Mouse (Mus musculus) forebrain, embryonic 11.5 days (tissue): ENCODE results near the gene Cdc42. TPM values are rescaled to one million over a fixed set of nuclear protein-coding genes. Genes with fewer than 3 reads are reported as not detected.

Experiments used
- ATAC-seq: fragments of 200-750 bp; cut with Nextera tagmentation; replicated peaks from 2 replicates; pipeline ENCODE4 v1.8.0; 2017; ENCODE audit warnings: moderate TSS enrichment; ENCODE audit not compliant: low FRiP score
- DNase-seq: peaks from one replicate; pipeline ENCODE4 v3.0.0-alpha.2; 2017; ENCODE audit warnings: low spot score
- H3K27ac ChIP-seq: fragments of 300-500 bp; sonication (generic); 2 replicates; pipeline ENCODE4 v1.5.1; 2014; ENCODE audit warnings: low read depth, low read length
- H3K27me3 ChIP-seq: fragments of 300-500 bp; sonication (generic); 2 replicates; pipeline ENCODE4 v1.6.1; 2014; ENCODE audit warnings: mild to moderate bottlenecking, low read length, mixed read lengths; ENCODE audit not compliant: control insufficient read depth, insufficient read depth
- H3K36me3 ChIP-seq: fragments of 300-500 bp; sonication (generic); 2 replicates; pipeline ENCODE4 v1.6.1; 2014; ENCODE audit warnings: mild to moderate bottlenecking, low read length, moderate library complexity, mixed read lengths; ENCODE audit not compliant: control insufficient read depth, insufficient read depth
- H3K4me1 ChIP-seq: fragments of 300-500 bp; sonication (generic); replicated peaks from 2 replicates; pipeline ENCODE4 v1.6.1; 2014; ENCODE audit warnings: low read length, mixed read lengths; ENCODE audit not compliant: control insufficient read depth, insufficient read depth
- H3K4me2 ChIP-seq: fragments of 300-500 bp; sonication (generic); 2 replicates; pipeline ENCODE4 v1.6.1; 2014; ENCODE audit warnings: low read depth, mild to moderate bottlenecking, low read length, moderate library complexity, mixed read lengths; ENCODE audit not compliant: severe bottlenecking
- H3K4me3 ChIP-seq: fragments of 300-500 bp; sonication (generic); 2 replicates; pipeline ENCODE4 v1.5.1; 2014; ENCODE audit warnings: low read depth, low read length
- H3K9ac ChIP-seq: fragments of 300-500 bp; sonication (generic); 2 replicates; pipeline ENCODE4 v1.6.1; 2014; ENCODE audit warnings: low read length
- H3K9me3 ChIP-seq: fragments of 300-500 bp; sonication (generic); 2 replicates; pipeline ENCODE4 v1.6.1; 2016; ENCODE audit warnings: low read length, mixed read lengths; ENCODE audit not compliant: control insufficient read depth
- WGBS: fragments of 180-500 bp; shearing (Covaris S2); extraction: QIAGEN DNeasy Blood & Tissue Kit; methylation state at CpG from one replicate; pipeline ENCODE4 v1.1.7; 2014; 5-methylcytosine and 5-hydroxymethylcytosine counted together
- polyA plus RNA-seq: library from polyadenylated mRNA; unstranded; fragments of >200 nt; fragmentation: Nextera tagmentation; extraction: Ambion mirVana; gene quantifications from 2 replicates; pipeline ENCODE4 v1.2.1, GENCODE M21; 2014

The Cdc42 gene
- polyA plus RNA-seq, 1 experiment from 2014 or later = 623 TPM

- Histone ChIP-seq H3K27me3 (peaks cover 4% of the 10 kb centered on the region; the same call in 1 of the 2 replicates), H3K27ac (no peak overlapping the region), H3K9me3 (no peaks in the 10 kb centered on the region), H3K4me2 (no peak overlapping the region), H3K4me1 (peaks cover 5% of the 10 kb centered on the region; the same call in 1 of the 2 replicates), H3K9ac (no peak overlapping the region), H3K4me3 (no peak overlapping the region), H3K36me3 (no peaks in the 10 kb centered on the region)
- ATAC-seq (no peak), DNase-seq (peak; percentile 82)
- WGBS = 7% methylated on average over 4 of the region's 4 CpGs
These were observed 69.7 kb downstream of the Cdc42 start for GRCm38 (mm10) chr4:137287818-137288217.

- H3K9me3 ChIP-seq = no peaks in the 10 kb centered on the region
- ATAC-seq = no peak
- peaks cover 5% of the 10 kb centered on the region; the same call in 1 of the 2 replicates for H3K4me1 ChIP-seq
- H3K27me3 ChIP-seq = peaks cover 9% of the 10 kb centered on the region; the same call in 1 of the 2 replicates
- H3K27ac ChIP-seq = no peak overlapping the region
- DNase-seq = no peak
- 83% methylated on average over 13 of the region's 13 CpGs for WGBS
- H3K36me3 ChIP-seq = no peaks in the 10 kb centered on the region
- H3K4me2 ChIP-seq = no peak overlapping the region
- no peak overlapping the region for H3K9ac ChIP-seq
- H3K4me3 ChIP-seq = no peak overlapping the region
These were observed 70.3 kb downstream of the Cdc42 start for GRCm38 (mm10) chr4:137287206-137287605.

- Histone ChIP-seq H3K36me3 (no peaks in the 10 kb centered on the region), H3K9ac (no peak overlapping the region), H3K4me1 (peaks cover 5% of the 10 kb centered on the region; the same call in 1 of the 2 replicates), H3K27ac (no peak overlapping the region), H3K9me3 (no peaks in the 10 kb centered on the region), H3K4me3 (no peak overlapping the region), H3K4me2 (no peak overlapping the region), H3K27me3 (peaks cover 10% of the 10 kb centered on the region; the same call in 1 of the 2 replicates)
- DNase-seq = no peak
- no peak for ATAC-seq
- 53% methylated on average over 8 of the region's 8 CpGs for WGBS
These were observed 70.9 kb downstream of the Cdc42 start for GRCm38 (mm10) chr4:137286662-137286953.

GRCm38 (mm10) chr4:137285876-137286661 lies 71.5 kb downstream of the Cdc42 start:
- no peak overlapping the region for H3K27ac ChIP-seq
- peaks cover 10% of the 10 kb centered on the region; the same call in 1 of the 2 replicates for H3K27me3 ChIP-seq
- peaks cover 5% of the 10 kb centered on the region; the same call in 1 of the 2 replicates for H3K4me1 ChIP-seq
- no peaks in the 10 kb centered on the region for H3K9me3 ChIP-seq
- no peaks in the 10 kb centered on the region for H3K36me3 ChIP-seq
- H3K9ac ChIP-seq = no peak overlapping the region
- no peak overlapping the region for H3K4me3 ChIP-seq
- no peak for DNase-seq
- no peak overlapping the region for H3K4me2 ChIP-seq
- 76% methylated on average over 15 of the region's 15 CpGs for WGBS
- no peak for ATAC-seq

DNA sequence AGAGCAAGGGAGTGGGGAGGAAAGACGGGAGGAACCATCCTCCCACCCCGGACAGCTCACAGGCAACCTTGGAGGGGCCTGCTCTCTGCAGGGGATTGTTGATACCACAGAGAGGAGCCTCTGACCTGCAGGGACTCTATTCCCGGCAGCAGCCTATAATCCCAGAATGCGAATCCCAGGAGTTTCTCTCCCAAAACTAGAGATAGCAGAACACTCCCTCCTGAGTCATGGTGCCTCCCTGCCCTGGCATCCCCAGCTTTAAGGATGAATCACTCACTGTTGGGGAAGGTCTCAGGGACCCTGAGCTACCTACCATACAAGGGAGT lies 74.2 kb downstream of the Cdc42 start:
- no peak for DNase-seq
- Histone ChIP-seq H3K4me3 (no peak overlapping the region), H3K36me3 (no peaks in the 10 kb centered on the region), H3K9me3 (no peaks in the 10 kb centered on the region), H3K27ac (no peak overlapping the region), H3K4me1 (peaks cover 13% of the 10 kb centered on the region; the same call in 1 of the 2 replicates), H3K27me3 (peaks cover 26% of the 10 kb centered on the region), H3K9ac (no peak overlapping the region; the same call in 1 of the 2 replicates), H3K4me2 (no peak overlapping the region)
- no peak for ATAC-seq
- WGBS = 9% methylated on average over 4 of the region's 4 CpGs

GRCm38 (mm10) chr4:137282584-137283406 lies 74.7 kb downstream of the Cdc42 start:
- Histone ChIP-seq H3K4me3 (no peak overlapping the region), H3K9me3 (no peaks in the 10 kb centered on the region), H3K9ac (peak overlapping the region; percentile 6; the same call in 1 of the 2 replicates), H3K36me3 (no peaks in the 10 kb centered on the region), H3K4me1 (peaks cover 14% of the 10 kb centered on the region; the same call in 1 of the 2 replicates), H3K27me3 (peaks cover 31% of the 10 kb centered on the region), H3K27ac (no peak overlapping the region), H3K4me2 (no peak overlapping the region)
- WGBS = 11% methylated on average over 17 of the region's 17 CpGs
- no peak for DNase-seq
- no peak for ATAC-seq

DNA sequence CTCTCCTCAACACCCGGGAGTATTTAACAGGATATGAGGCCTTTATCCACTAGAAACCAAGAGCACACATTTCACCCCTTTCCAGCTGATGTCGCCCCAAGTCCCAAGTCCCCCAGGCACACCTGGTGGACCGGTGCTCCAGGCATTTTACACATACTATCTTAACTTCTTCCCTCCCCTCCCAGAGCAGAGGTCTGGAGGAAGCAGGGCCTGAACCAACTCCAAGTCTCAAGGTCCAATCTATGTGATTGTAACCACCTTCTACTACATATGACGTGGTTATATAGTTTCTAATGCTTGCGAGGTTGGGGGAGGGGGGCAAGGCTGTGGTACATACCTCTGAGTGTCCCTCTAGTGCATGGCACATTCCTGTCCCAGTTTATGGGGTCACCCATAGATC lies 75.4 kb downstream of the Cdc42 start:
- Histone ChIP-seq H3K4me1 (peaks cover 19% of the 10 kb centered on the region; the same call in 1 of the 2 replicates), H3K9me3 (no peaks in the 10 kb centered on the region), H3K9ac (no peak overlapping the region), H3K36me3 (no peaks in the 10 kb centered on the region), H3K4me3 (no peak overlapping the region), H3K27ac (no peak overlapping the region), H3K4me2 (no peak overlapping the region), H3K27me3 (peaks cover 37% of the 10 kb centered on the region)
- ATAC-seq = no peak
- no peak for DNase-seq
- WGBS = 79% methylated on average over 5 of the region's 5 CpGs

DNA sequence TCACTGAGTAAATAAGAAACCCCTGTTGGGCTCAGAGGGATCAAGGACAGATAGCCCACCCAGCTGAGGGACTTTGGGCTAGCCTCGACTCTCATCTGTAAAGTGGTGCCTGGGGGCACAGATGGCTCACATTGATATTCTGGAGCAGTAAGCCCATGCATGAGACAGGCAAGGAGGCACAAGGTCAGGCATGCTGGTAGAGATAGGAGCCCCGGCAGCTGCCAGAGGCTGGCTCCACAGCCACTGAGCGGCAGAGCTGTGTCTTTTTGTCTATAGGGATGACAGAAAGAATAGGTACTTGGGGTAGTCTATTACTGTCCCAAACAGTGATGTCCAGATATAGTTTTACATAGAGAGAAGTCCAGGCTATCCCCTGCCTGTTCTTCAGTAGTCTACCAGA lies 76.2 kb downstream of the Cdc42 start:
- ATAC-seq = no peak
- Histone ChIP-seq H3K36me3 (no peaks in the 10 kb centered on the region), H3K4me1 (peaks cover 22% of the 10 kb centered on the region; the same call in 1 of the 2 replicates), H3K4me3 (no peak overlapping the region), H3K27me3 (peaks cover 45% of the 10 kb centered on the region), H3K9me3 (no peaks in the 10 kb centered on the region), H3K9ac (no peak overlapping the region), H3K4me2 (no peak overlapping the region), H3K27ac (no peak overlapping the region)
- WGBS = 85% methylated on average over 3 of the region's 3 CpGs
- no peak for DNase-seq
